Mouse (Mus musculus): ENCODE measurements around the gene Gba2.
"Not testable (repeated sequence)": the region's sequence is repeated elsewhere in the genome, so short reads cannot be mapped to it uniquely, and the experiment has no call there.

Gba2 gene

GRCm38 (mm10) chr4:43553891-43554290 is 24.8 kb downstream of the Gba2 start:
- DNase-seq (ENCODE audit: low spot score in 2 of 2): no peak

GRCm38 (mm10) chr4:43552437-43552836 is 26.2 kb downstream of the Gba2 start:
- no peak for DNase-seq (ENCODE audit: low spot score in 2 of 2)

DNA sequence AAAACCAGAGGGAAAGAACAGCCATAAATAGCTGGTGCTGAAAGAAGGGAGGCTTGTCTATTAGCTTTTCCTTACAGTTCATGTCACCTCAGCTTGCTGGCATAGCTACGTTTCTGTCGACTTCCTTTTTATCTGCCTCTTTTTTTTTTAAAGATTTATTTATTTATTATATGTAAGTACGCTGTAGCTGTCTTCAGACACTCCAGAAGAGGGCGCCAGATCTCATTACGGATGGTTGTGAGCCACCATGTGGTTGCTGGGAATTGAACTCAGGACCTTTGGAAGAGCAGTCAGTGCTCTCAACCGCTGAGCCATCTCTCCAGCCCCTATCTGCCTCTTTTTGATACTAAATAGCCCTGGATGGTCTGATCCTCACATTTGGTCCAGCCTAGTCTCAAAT is 26.8 kb downstream of the Gba2 start:
- not testable (repeated sequence) for DNase-seq (ENCODE audit: low spot score in 2 of 2)

GRCm38 (mm10) chr4:43549055-43549454 is 29.6 kb downstream of the Gba2 start:
- DNase-seq (ENCODE audit: low spot score in 2 of 2): no peak

DNA sequence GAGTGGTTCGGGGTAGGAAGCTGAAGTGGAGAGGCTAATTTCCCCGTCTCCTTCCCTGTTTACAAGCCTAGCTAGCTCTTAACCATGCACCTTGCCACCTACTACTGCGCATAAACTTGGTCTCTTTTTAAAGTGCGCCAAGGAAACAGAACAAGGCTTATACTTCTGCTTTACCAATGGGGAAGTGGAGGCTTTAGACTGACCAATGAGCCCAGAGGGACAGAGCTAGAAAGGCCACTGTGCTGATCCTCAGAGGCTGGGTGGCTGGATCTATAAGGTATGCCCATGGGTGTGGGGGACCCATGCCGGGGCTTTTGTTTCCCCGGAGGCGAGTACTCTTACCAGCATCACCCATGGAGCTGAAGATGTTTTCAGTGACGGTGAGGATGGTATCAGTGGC is 31.5 kb downstream of the Gba2 start:
- no peak for DNase-seq (ENCODE audit: low spot score in 2 of 2)

- no peak for DNase-seq (ENCODE audit: low spot score in 2 of 2)
Measured at GRCm38 (mm10) chr4:43546375-43547047, 32.2 kb downstream of the Gba2 start.

DNA sequence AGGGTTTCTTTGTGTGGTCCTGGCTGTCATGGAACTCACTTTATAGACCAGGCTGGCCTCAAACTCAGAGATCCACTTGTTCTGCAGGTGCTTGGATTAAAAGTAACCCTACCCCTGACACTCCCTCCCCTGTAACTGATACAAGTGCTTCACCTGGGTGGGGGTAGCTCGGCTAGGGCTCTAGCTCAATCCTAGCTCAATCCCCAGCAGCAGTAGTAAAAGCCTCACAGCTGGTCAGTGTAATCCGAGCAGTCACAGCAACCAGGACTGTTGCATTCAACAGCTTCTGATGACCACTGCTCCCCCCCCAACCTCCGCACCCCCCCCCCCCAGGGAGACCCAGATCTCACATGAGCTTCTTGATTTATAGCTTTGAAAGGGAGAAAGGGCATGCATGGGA is 36.6 kb downstream of the Gba2 start:
- no peak for DNase-seq (ENCODE audit: low spot score in 2 of 2)

DNA sequence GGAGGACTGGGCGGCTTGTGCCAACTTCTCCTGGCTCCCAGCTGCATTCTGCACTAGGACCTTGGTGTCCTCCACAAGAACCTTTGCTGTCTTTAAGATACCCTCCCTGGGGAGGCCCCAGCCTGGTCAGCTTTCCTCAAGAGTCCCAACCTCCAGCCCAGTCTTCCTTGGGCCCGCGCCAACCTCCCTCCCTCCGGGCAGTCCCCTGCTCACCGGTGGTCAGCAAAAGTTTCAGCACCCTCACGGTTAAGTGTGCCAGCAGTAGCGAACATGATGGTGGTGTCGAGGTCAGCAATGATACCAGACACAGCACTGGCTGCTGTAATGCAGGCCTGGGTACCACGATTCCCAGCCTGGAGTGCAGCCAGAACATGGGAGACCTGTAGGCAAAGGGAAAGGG is 42.6 kb downstream of the Gba2 start:
- no peak for DNase-seq (ENCODE audit: low spot score in 2 of 2)

DNA sequence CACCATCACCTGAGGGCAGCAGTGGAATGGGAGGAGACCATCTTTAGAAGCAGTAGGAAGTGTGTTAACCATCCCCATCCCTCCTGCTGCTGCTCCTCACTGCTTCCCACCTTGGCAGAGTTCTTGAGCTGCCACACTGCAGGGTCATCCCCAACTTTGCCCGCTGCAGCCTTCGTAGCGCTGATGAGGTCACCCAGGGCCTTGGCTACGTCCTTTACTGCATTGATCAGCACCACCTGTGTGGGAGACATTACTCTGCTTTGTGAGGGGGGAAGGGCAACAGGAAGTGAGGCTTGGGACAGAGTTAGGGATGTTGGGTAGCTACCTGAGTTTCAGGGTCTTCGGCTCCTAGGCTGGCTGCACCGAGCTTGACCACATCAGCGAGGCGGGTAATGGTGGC is 43.0 kb downstream of the Gba2 start:
- DNase-seq (ENCODE audit: low spot score in 2 of 2): no peak

GRCm38 (mm10) chr4:43533270-43533669 is 45.4 kb downstream of the Gba2 start:
- no peak for DNase-seq (ENCODE audit: low spot score in 2 of 2)

GRCm38 (mm10) chr4:43530581-43530980 is 48.1 kb downstream of the Gba2 start:
- peak; percentile 68 to 78 for DNase-seq (ENCODE audit: low spot score in 2 of 2)

- no peak for DNase-seq (ENCODE audit: low spot score in 2 of 2)
Measured at GRCm38 (mm10) chr4:43530081-43530501, 48.6 kb downstream of the Gba2 start.

DNA sequence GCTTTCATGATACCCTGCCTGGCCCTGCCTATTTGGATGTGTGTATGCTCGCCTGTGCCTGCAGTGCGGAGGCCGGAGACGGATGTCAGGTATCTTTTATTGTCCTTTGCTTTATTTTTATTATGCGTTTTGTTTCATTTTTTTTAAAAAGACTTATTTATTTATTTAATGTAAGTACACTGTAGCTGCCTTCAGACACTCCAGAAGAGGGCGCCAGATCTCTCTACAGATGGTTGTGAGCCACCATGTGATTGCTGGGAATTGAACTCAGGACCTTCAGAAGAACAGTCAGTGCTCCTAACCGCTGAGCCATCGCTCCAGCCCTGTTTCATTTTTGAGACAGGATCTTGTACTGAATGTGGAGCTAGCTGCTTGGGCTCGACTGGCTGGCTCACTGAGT is 50.2 kb downstream of the Gba2 start:
- no peak for DNase-seq (ENCODE audit: low spot score in 2 of 2)

DNA sequence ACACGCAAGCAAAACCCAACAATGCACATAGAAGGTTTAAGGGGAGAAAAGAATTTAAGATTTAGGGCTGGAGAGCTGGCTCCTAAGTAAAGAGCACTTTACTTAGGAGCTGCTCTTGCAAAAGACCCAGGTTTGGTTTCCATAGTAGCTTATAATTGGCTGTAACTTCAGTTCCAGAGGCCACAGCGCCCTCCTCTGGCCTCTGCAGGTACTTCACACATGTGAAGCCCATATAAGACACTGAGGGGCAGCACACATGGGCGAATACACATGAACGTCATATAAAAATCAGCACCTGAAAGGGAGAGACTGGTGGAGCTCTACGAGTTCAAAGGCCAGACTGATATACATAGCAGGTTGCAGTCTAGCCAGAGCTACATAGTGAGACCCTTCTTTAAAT is 50.8 kb downstream of the Gba2 start:
- DNase-seq (ENCODE audit: low spot score in 2 of 2): no peak

DNA sequence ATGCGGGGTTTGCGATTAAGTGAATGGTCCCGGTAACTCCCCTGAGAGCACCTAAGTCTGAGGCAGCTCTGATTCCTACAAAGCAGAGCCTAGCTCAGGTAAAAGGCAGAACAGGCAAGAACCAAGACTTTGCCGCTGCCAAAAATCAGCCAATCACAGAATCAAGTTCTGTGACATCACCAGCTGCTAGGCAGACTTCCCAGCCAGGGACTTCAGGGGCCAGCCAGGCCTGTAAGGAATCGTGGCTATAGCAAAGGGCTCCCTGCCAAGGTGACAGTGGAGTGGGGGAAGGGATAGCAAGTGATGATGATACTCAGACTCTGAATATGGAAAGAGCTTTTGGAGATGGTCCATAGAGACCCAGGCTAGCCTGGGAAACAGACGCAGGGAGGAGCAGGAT is 58.7 kb downstream of the Gba2 start:
- peak; percentile 77 to 80 for DNase-seq (ENCODE audit: low spot score in 2 of 2)

GRCm38 (mm10) chr4:43519551-43519950 is 59.1 kb downstream of the Gba2 start:
- no peak for DNase-seq (ENCODE audit: low spot score in 2 of 2)
